Mouse (Mus musculus) stomach, embryonic 15.5 days (tissue): Measurements from ENCODE around the gene Dazap2. TPM values are rescaled to one million over a fixed set of nuclear protein-coding genes. Genes with fewer than 3 reads are reported as not detected.

Experiments used
- ATAC-seq: fragments of 200-750 bp; cut with Nextera tagmentation; 2 replicates; pipeline ENCODE4 v1.8.0; 2017; ENCODE audit warnings: low read depth, moderate number of reproducible peaks, moderate TSS enrichment; ENCODE audit not compliant: insufficient read depth, low FRiP score
- H3K27ac ChIP-seq: fragments of 300-500 bp; sonication (generic); 2 replicates; pipeline ENCODE4 v1.5.1; 2015; ENCODE audit warnings: mild to moderate bottlenecking, inconsistent platforms
- H3K27me3 ChIP-seq: fragments of 300-500 bp; sonication (generic); replicated peaks from 2 replicates; pipeline ENCODE4 v1.6.1; 2015; ENCODE audit warnings: inconsistent platforms
- H3K36me3 ChIP-seq: fragments of 300-500 bp; sonication (generic); 2 replicates; pipeline ENCODE4 v1.6.1; 2015; ENCODE audit warnings: inconsistent platforms
- H3K4me1 ChIP-seq: fragments of 300-500 bp; sonication (generic); 2 replicates; pipeline ENCODE4 v1.6.1; 2015; ENCODE audit warnings: inconsistent platforms
- H3K4me2 ChIP-seq: fragments of 300-500 bp; sonication (generic); 2 replicates; pipeline ENCODE4 v1.6.1; 2015; ENCODE audit warnings: mild to moderate bottlenecking, inconsistent platforms
- H3K4me3 ChIP-seq: fragments of 300-500 bp; sonication (generic); replicated peaks from 2 replicates; pipeline ENCODE4 v1.5.1; 2015; ENCODE audit warnings: inconsistent platforms
- H3K9ac ChIP-seq: fragments of 300-500 bp; sonication (generic); 2 replicates; pipeline ENCODE4 v1.6.1; 2015; ENCODE audit warnings: inconsistent platforms
- H3K9me3 ChIP-seq: fragments of 300-500 bp; sonication (generic); 2 replicates; pipeline ENCODE4 v1.6.1; 2016; ENCODE audit warnings: inconsistent platforms
- WGBS: fragments of 180-500 bp; shearing (Covaris S2); methylation state at CpG from one replicate; pipeline ENCODE4 v1.1.7; 2015; 5-methylcytosine and 5-hydroxymethylcytosine counted together
- polyA plus RNA-seq: library from polyadenylated mRNA; unstranded; fragments of >200 nt; fragmentation: Nextera tagmentation; extraction: Ambion mirVana; gene quantifications from 2 replicates; pipeline ENCODE4 v1.2.1, GENCODE M21; 2015

Gene Dazap2
- polyA plus RNA-seq, 1 experiment from 2014 or later, result 194 TPM

DNA sequence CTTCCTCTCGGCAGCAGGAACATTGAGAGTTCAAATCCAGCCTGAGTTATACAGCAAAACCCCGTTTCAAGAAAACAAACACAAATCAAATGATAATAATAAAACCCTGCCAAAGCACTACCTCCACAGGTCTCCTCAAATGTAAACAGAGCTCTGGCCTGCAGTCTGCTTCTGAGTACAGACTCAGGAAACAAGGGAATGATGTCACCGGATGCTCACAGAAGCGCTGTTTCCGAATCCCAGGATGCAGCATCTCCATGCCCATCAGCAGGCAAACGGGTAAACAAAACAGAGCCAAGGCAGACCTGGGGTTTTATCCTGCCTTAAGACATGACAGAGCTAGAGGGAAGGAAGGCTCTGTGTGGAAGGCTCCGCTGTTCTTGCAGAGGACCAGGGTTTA, 13.6 kb downstream of the Dazap2 start:
- no peak for ATAC-seq
- Histone ChIP-seq H3K27ac (no peak overlapping the region), H3K4me1 (peaks cover 12% of the 10 kb centered on the region), H3K27me3 (no peaks in the 10 kb centered on the region), H3K9me3 (no peaks in the 10 kb centered on the region), H3K9ac (no peak overlapping the region), H3K4me2 (no peak overlapping the region), H3K36me3 (no peaks in the 10 kb centered on the region), H3K4me3 (no peak overlapping the region)
- WGBS, result 30% methylated on average over 7 of the region's 7 CpGs

DNA sequence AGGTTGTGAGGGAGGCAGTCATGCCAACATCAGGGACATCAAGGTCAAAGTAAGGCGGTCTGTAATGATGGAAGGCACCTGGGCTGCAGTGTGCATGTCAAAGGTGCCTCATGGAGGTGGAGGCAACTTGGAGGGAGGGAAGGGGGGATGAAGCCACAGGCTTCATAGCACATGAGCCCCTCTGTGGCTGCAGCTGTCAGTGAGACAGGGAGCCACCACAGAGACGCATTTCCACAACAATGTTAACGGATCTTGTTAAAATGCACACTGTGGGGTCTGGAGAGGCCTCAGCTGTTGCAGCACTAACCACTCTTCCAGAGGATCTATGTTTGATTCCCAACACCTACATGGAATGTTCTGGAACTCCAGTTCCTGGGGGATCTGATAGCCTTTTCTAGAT, 15.0 kb downstream of the Dazap2 start:
- WGBS, result 71% methylated on average over 3 of the region's 3 CpGs
- Histone ChIP-seq H3K36me3 (no peaks in the 10 kb centered on the region), H3K4me1 (peaks cover 12% of the 10 kb centered on the region), H3K9ac (no peak overlapping the region), H3K4me3 (no peak overlapping the region), H3K27ac (no peak overlapping the region), H3K9me3 (no peaks in the 10 kb centered on the region), H3K27me3 (0 out of 2 replicates have a peak, but pooled peaks cover 4% of the 10 kb centered on the region), H3K4me2 (no peak overlapping the region)
- ATAC-seq, result no peak

DNA sequence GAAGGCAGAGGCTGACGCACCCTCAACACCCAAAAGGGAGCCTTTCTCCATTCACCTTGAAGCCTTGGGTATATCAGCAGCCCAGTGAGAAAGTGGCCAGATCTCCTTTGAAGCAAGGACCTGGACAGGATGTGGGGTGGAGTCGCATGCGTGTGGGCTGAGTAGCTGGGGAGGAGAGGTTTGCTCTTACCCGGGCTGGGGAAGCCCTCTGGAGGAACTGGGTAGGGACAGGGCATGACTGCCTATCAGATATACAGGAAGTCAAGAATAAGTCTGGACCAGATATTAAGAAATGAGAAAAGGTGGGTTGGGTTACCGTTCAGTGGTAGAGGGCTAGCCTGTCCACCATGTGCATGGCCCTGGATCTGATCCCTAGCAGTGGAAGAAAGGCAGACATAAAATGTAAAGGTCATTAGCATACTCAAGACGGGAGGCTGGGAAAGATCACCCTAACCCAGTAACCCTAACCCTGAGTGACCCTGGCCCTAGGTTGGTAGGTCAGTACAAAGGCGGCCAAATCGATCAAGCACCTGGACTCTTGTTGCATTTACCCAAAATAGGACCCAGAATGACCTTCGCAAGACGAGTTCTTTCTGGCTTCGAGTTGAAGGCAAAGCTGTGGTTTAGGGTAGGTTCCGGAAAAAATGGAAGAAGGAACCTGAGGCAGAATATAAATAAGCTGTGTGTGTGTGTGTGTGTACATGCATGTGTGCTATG, 16.5 kb downstream of the Dazap2 start:
- Histone ChIP-seq H3K27ac (no peak overlapping the region), H3K9me3 (no peaks in the 10 kb centered on the region), H3K27me3 (peaks cover 15% of the 10 kb centered on the region), H3K9ac (no peak overlapping the region), H3K36me3 (no peaks in the 10 kb centered on the region), H3K4me3 (no peak overlapping the region), H3K4me2 (no peak overlapping the region), H3K4me1 (peaks cover 20% of the 10 kb centered on the region)
- no peak for ATAC-seq
- 76% methylated on average over 12 of the region's 12 CpGs for WGBS

DNA sequence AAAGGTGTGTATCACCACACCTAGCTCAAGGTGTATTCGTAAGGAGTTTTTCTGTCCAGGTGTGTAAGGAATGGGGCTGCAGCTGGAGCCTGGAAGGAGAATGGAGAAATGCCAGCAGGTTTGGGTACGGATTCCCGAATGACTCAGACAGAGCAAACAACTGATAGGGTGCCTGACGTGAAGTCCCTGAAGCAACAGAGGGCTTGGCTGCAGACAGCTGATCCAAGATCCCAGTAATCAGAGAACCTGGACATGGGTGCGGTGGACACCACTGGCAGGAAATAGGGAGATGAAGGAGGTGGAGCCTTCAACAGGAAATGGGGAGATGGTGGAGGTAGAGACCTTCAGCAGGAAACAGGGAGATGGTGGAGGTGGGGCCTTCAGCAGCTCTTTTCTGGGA, 17.2 kb downstream of the Dazap2 start:
- H3K27me3 ChIP-seq, result peaks cover 22% of the 10 kb centered on the region
- H3K4me2 ChIP-seq, result no peak overlapping the region
- no peak overlapping the region for H3K4me3 ChIP-seq
- no peak overlapping the region for H3K27ac ChIP-seq
- ATAC-seq, result no peak
- no peaks in the 10 kb centered on the region for H3K36me3 ChIP-seq
- WGBS, result 67% methylated on average over 5 of the region's 5 CpGs
- H3K9me3 ChIP-seq, result no peaks in the 10 kb centered on the region
- no peak overlapping the region for H3K9ac ChIP-seq
- peaks cover 27% of the 10 kb centered on the region for H3K4me1 ChIP-seq

DNA sequence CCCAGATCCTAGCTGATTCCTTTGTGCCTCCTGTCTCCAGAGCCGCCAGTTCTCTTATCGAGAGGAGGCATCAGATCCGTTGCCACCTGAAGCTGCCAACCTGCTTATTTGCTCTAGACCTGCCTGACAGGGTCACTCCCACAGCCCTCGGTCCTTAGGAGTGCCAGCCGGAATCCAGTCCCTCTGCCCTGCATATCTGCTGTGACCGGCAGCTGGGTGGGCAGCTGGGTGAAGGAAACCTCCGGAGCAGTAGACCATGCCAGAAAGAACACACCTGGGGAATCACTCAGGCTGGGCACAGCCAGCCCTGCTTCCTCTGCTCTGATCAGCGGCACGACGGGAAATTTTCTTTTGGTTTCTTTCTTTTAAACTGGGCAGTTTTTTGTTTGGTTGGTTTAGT, 18.2 kb downstream of the Dazap2 start:
- H3K4me3 ChIP-seq, result no peak overlapping the region
- H3K27ac ChIP-seq, result peak overlapping the region; percentile 41; the same call in 1 of the 2 replicates
- H3K9me3 ChIP-seq, result no peaks in the 10 kb centered on the region
- H3K4me2 ChIP-seq, result no peak overlapping the region
- peaks cover 20% of the 10 kb centered on the region for H3K4me1 ChIP-seq
- H3K9ac ChIP-seq, result no peak overlapping the region
- ATAC-seq, result no peak
- peaks cover 29% of the 10 kb centered on the region for H3K27me3 ChIP-seq
- no peaks in the 10 kb centered on the region for H3K36me3 ChIP-seq
- WGBS, result 74% methylated on average over 10 of the region's 10 CpGs

DNA sequence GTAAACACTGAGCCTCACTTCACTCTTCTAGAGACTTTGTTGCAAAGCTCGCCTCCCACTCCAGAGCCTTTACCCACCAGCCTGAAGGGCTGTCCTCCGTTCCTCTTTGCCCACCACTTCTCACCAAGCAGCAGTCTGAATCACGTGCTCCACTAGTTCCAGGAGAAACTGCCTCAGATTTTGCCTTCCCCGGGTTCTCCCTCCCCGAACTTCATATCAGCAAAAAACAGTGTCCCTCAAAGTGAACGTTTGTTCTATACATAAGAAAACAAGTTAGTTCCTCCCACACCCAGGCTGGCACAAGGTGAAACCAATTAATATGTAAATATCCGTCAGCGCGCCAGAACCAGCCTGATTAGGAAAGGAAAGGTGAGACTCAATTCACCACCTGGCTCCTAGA, 20.1 kb downstream of the Dazap2 start:
- H3K4me3 ChIP-seq, result peak overlapping the region; percentile 53
- no peaks in the 10 kb centered on the region for H3K36me3 ChIP-seq
- H3K27me3 ChIP-seq, result peaks cover 29% of the 10 kb centered on the region
- WGBS, result 8% methylated on average over 9 of the region's 9 CpGs
- ATAC-seq, result no peak
- H3K9me3 ChIP-seq, result no peaks in the 10 kb centered on the region
- no peak overlapping the region for H3K9ac ChIP-seq
- peaks cover 15% of the 10 kb centered on the region; the same call in 1 of the 2 replicates for H3K4me1 ChIP-seq
- H3K27ac ChIP-seq, result peak overlapping the region; percentile 78; the same call in 1 of the 2 replicates
- peak overlapping the region; percentile 90 for H3K4me2 ChIP-seq

DNA sequence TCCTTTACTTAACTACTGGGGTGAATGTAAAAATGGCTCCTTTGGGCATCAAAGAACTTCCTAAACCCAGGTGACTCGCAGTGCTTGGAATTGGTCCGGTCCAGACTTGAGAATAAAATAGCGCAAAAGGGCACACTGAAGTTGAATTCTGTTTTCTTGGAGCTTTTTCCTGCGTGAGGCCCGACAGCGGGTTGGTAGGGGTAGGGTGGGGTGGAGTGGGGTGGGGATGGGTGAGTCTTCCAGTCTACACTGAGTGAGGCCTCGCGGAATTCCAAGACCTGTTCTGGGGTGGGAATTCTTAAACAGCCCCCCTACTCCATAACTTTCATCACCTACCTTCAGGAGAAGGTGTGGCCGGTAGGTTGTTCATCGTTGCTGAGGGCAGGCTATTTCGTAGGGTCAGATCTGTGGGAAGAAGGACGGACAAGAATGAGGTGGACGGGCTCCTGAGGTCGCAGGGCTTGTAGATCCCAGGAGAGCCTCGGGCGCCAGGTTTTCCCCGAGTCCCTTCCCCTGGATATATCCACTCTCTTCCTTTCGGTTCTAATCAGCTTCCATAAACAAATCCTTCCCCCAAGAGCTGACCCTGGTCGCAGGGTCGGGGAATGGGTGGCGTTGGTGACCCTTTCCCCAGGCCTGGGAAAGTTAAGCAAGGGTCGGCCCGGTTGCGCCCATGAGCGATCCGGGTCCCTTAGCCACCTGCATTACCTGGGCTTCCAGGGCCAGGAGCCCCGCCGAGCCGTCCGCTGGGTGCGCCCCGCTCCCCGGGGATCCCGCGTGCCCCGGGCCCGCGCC, 20.9 kb downstream of the Dazap2 start:
- Histone ChIP-seq H3K9me3 (no peaks in the 10 kb centered on the region), H3K4me2 (peak overlapping the region; percentile 90), H3K9ac (peak overlapping the region; percentile 47; the same call in 1 of the 2 replicates), H3K4me3 (peak overlapping the region; percentile 53), H3K27ac (peak overlapping the region; percentile 78), H3K36me3 (no peaks in the 10 kb centered on the region), H3K4me1 (peaks cover 19% of the 10 kb centered on the region; the same call in 1 of the 2 replicates), H3K27me3 (peaks cover 29% of the 10 kb centered on the region)
- WGBS, result 5% methylated on average over 38 of the region's 38 CpGs
- ATAC-seq, result no peak; the same call in 1 of the 2 replicates

DNA sequence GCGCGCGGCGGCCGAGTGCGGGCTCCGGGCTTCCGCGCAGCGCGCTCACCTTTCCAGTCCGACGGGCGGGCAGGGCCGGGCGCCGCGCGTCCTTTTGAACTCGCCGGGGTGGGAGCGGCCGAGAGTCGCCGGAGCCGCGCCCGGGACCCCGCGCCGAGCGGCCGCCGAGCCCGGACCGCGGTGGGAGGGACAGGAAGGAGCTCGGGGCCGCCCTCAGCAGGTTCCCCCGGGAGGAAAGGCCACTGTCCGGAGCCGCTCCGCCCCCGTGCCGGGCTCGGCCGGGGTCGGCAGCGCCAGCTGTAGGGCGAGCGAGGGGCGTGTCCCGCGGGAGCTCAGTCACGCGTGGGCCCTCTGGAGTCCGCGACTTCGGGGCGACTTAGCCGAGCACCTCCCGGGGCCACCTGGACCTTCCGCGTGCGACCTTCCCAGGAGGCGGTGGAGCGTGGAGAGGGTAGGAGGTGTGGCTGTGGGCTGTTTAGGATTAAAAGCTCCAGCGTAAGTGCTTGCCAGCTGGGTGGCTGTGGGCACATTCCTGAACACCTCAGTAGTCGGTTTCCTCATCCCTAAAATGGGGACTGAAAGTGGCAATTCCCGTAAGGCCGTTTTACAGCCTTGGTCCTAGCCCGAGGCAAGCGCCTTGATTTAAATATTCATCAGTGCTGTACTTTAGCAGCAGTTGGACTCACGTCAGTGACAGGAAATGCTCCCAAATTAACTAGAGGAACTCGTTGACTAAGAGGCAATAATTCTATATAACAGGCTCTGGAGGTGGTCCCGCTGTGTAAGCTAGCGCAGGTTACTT, 21.8 kb downstream of the Dazap2 start, which contains the start of gene Smagp:
TSS of gene Smagp (minus strand) at position 241 of the 802 bp plus-strand sequence.
- peak; percentile 54 for ATAC-seq
- Histone ChIP-seq H3K9ac (peak within 1 kb of the TSS; percentile 47; the same call in 1 of the 2 replicates), H3K4me1 (peaks cover 19% of the 10 kb centered on the region; the same call in 1 of the 2 replicates), H3K9me3 (no peaks in the 10 kb centered on the region), H3K4me3 (peak within 1 kb of the TSS; percentile 53), H3K4me2 (peak within 1 kb of the TSS; percentile 90), H3K27ac (peak within 1 kb of the TSS; percentile 78), H3K27me3 (peaks cover 29% of the 10 kb centered on the region), H3K36me3 (no peaks in the 10 kb centered on the region)
- WGBS, result under 1% methylated on average over 76 of the region's 77 CpGs

DNA sequence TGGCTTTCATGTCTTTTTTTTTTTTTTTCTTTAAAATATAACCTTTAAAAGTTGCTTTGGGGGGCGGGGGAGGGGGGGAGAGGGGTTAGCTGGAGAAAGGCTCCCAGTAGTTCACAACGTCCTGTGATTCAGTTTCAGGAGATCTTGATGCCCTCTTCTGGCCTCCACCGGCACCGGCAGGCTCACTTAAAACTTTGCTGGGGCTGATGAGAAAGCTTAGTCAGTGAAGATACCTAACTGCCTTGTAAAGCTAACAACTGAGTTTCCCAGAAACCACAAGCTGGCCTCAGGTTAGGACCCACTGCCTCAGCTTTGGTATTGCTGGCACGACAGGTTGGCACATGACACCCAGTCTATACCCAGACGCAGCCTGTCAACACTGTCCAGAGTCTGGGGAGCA, 22.5 kb downstream of the Dazap2 start:
- Histone ChIP-seq H3K27me3 (peaks cover 29% of the 10 kb centered on the region), H3K27ac (no peak overlapping the region), H3K9me3 (no peaks in the 10 kb centered on the region), H3K4me1 (peaks cover 19% of the 10 kb centered on the region; the same call in 1 of the 2 replicates), H3K4me3 (peak overlapping the region; percentile 53; the same call in 1 of the 2 replicates), H3K4me2 (peak overlapping the region; percentile 90), H3K36me3 (no peaks in the 10 kb centered on the region), H3K9ac (no peak overlapping the region)
- ATAC-seq, result no peak
- WGBS, result 16% methylated on average over 6 of the region's 6 CpGs

DNA sequence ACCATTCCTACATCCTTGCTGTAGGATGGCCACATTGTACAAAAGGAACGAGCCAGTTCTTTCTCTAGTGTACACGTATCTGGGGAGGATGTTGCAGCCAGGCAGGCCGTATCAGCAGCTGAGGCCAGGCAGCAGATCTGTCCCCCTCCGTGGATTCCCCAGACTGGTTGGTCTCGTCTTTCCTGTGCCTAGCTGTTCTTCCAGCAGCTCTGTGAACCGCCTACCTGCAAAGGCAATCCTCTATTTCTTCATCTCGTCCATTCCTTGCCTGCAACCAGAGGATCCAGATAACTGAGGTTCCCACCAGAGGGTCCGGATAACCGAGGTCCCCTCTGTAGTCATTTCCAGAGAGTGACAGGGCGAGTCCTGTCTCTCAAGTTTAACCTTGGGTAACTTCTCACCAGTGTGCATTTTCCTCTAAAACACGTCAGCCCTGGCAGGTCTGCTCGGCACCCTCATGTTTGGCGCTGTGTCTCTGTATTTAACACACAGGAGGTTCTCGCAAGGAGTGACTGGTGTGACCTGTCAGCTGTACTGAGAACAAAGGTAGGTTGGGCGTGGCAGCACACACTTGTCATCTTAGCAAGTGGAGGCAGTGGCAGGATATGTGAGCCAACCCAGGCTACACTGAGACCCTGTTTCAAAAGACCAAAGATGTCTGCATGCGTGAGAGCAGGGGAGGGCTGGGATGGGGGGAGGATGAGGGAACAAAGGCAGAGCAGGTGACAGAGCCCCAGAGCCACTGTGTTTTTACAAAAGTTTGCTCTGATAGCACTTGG, 25.0 kb downstream of the Dazap2 start:
- no peak overlapping the region for H3K4me2 ChIP-seq

More for the DNA sequence above, 25.0 kb downstream of the Dazap2 start:
- Histone ChIP-seq H3K27me3 (peaks cover 25% of the 10 kb centered on the region), H3K27ac (no peak overlapping the region; the same call in none of the 2 replicates), H3K9ac (no peak overlapping the region), H3K4me3 (no peak overlapping the region), H3K9me3 (no peaks in the 10 kb centered on the region), H3K4me1 (peaks cover 19% of the 10 kb centered on the region; the same call in 1 of the 2 replicates), H3K36me3 (no peaks in the 10 kb centered on the region)
- WGBS, result 68% methylated on average over 16 of the region's 16 CpGs
- ATAC-seq, result no peak
